Mouse (Mus musculus): ENCODE measurements around the gene Chkb. TPM values are rescaled to one million over a fixed set of nuclear protein-coding genes. Genes with fewer than 3 reads are reported as not detected.

Chkb gene
- total RNA-seq (2021): 10 to 100 TPM; 60.5 to 88.0 TPM
- long read RNA-seq, experiment 1, transcript Chkb-201 (11 exons, 1,707 nt): major isoform, 22 of 58 reads
- long read RNA-seq, experiment 1, transcript Chkb-206 (9 exons, 2,063 nt): minor isoform, 5 of 58 reads
- long read RNA-seq, experiment 1, transcript Chkb-208 (10 exons, 1,416 nt): minor isoform, 6 of 58 reads
- long read RNA-seq, experiment 1, partial matches to known transcripts: 4 of 58 reads
- long read RNA-seq, experiment 1, other reads (novel, unspliced or antisense): 19 of 58 reads
- long read RNA-seq, experiment 2, transcript Chkb-208 (10 exons, 1,416 nt): minor isoform, 5 of 73 reads
- long read RNA-seq, experiment 2, transcript Chkb-201 (11 exons, 1,707 nt): major isoform, 40 of 73 reads
- long read RNA-seq, experiment 2, partial matches to known transcripts: 4 of 73 reads
- long read RNA-seq, experiment 2, other reads (novel, unspliced or antisense): 21 of 73 reads

DNA sequence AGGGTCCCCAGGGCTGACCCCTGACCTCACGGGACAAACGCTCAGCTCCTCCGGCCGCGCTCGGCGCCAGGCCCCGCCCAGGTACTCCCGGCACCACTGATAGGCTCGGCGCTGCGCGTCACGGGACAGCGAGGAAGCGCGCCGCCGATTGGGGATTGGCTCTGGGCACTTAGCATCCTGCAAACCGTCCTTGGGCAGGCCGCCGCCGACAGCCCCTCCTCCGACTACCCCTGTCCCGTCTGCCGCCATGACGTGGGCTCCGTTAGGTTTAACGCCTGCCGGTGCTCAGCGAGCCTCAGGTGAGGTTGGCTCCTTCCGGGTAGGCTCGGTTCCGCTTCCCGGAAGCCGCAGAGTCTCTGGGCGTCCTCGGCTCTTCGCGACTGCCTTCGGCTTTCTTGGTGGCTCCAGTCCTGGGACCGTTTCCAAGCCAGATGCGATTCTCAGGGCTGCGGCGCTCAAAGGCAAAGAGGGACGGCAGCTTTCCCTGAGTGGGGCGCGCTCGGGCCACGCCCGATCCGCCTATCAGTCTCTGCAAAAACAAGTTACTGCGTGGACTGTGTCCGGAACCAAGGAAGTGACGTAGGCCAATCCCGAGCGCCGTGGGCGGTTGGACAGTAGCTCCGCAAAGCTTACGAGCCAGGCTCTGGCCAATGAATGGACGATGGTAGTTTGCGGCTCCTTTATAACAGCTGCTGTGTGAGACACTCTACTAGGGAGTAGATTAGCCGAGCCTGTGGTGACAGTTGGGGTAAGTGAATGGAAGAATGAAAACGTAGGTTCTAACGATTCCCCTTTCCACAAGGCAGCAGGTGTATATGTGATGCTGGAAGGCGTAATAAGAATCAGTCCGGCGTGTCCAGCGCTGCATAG is at the start of gene Chkb, which contains the start of the genes C730034F03Rik and Gm44502:
Gene Chkb (minus strand): TSS at position 557 of the 870 bp plus-strand sequence.
Gene C730034F03Rik (plus strand): TSS at position 238 of the 870 bp plus-strand sequence.
Gene Gm44502 (minus strand): TSS at position 345 of the 870 bp plus-strand sequence.
- DNase-seq (ENCODE audit: low spot score in 2 of 2): peak; percentile 84 to 88

- no peak for DNase-seq (ENCODE audit: low spot score in 2 of 2)
Measured at GRCm38 (mm10) chr15:89478622-89479021, 48.9 kb upstream of the Chkb start.

- DNase-seq (ENCODE audit: low spot score in 2 of 2): no peak
Measured at GRCm38 (mm10) chr15:89477806-89478205, 48.1 kb upstream of the Chkb start.

DNA sequence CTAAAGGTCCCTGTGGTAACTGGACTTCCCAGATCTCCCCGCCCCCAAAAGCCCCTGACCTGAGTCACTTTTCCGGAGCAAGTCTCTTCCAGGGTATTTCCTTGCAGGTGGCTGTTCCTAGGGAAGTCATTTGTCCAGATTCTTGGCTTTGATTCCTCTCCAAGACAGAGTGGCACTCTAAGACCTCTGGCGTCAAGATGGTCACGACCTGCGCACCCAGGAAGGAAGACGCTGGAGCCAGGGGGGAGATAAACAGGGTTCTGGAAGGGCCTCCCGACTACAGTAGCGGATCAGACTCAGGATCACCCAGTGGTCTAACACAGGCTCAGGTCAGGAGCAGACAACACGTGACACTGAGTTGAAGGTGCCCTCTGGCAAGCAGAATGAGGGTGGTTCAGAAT is 47.4 kb upstream of the Chkb start, which contains the start of gene Arsa:
Gene Arsa (minus strand): TSS at position 335 of the 401 bp plus-strand sequence.
- no peak for DNase-seq (ENCODE audit: low spot score in 2 of 2)

GRCm38 (mm10) chr15:89476475-89476815 is 46.7 kb upstream of the Chkb start:
- no peak for DNase-seq (ENCODE audit: low spot score in 2 of 2)

GRCm38 (mm10) chr15:89475611-89476474 is 46.1 kb upstream of the Chkb start:
- peak; percentile 88 to 90 for DNase-seq (ENCODE audit: low spot score in 2 of 2)

DNA sequence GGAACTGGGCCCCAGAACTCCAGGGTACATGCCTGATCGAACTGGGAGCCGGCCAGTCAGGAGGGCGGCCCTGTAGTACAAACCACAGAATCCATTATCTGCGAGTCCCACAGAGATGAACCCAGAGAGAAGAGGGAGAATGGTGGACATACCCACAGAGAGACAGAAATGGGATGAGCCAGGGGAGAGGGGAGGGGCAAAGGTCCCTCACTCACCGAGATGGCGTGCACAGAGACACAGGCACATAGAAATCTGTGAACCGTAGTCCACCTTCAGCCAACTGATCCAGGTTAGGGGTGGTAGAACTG is 45.5 kb upstream of the Chkb start:
- no peak for DNase-seq (ENCODE audit: low spot score in 2 of 2)

DNA sequence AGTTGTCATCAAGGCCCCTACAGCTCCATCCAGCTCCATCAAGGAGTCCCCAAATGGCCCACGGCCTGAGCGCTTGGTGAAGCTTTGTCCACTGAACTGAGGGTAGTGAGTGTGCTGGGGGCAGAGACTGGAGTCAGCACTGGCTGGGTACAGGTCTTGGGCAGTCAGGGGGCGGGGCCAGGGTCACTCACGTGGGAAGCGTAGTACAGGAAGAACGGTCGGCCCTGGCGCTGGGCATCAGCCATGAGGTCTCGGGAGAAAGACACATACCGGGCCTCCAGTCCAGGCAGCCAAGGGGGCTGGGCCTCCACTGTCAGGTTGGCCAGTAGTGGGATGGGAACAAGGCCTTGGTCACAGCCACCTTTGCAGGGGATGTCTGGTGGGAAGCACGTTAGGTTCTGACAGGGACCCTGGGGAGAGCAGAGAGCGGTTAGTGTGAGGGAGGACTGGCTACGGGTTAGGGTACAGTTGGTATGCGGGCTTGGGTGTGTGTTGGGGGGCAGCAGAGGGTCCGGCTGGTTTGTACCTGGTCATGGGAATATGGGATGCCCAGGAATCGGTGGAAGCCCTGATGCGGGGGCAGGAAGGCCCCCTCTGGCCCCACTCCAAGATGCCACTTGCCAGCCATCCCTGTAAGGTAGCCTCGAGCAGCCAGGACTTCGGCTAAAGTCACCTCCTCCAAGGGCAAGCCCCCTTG is 45.0 kb upstream of the Chkb start:
- DNase-seq (ENCODE audit: low spot score in 2 of 2): no peak

- no peak for DNase-seq (ENCODE audit: low spot score in 2 of 2)
Measured at GRCm38 (mm10) chr15:89473921-89474320, 44.2 kb upstream of the Chkb start.

- DNase-seq (ENCODE audit: low spot score in 2 of 2): no peak
Measured at GRCm38 (mm10) chr15:89473370-89473769, 43.7 kb upstream of the Chkb start.

- no peak for DNase-seq (ENCODE audit: low spot score in 2 of 2)
Measured at GRCm38 (mm10) chr15:89471476-89471875, 41.8 kb upstream of the Chkb start.

GRCm38 (mm10) chr15:89468577-89468976 is 38.9 kb upstream of the Chkb start:
- no peak for DNase-seq (ENCODE audit: low spot score in 2 of 2)

DNA sequence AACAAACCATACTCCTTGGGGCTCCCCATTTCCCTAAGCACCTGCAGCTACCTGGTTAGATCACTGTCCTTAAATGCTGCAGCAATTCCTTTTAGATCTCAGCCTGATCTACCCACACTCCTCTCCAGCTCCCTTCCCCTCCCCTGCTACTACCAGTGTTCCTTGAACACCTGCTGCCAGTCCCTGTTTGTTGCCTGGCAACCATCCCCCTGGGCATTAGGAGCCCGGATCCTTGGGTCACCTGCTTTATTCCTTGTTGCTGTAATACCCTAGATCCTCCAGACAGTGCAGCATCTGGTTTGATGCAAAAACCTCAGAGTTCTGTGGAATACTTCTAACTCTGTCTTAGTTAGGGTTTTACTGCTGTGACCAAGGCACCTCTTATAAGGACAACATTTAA is 35.3 kb upstream of the Chkb start:
- no peak for DNase-seq (ENCODE audit: low spot score in 2 of 2)

DNA sequence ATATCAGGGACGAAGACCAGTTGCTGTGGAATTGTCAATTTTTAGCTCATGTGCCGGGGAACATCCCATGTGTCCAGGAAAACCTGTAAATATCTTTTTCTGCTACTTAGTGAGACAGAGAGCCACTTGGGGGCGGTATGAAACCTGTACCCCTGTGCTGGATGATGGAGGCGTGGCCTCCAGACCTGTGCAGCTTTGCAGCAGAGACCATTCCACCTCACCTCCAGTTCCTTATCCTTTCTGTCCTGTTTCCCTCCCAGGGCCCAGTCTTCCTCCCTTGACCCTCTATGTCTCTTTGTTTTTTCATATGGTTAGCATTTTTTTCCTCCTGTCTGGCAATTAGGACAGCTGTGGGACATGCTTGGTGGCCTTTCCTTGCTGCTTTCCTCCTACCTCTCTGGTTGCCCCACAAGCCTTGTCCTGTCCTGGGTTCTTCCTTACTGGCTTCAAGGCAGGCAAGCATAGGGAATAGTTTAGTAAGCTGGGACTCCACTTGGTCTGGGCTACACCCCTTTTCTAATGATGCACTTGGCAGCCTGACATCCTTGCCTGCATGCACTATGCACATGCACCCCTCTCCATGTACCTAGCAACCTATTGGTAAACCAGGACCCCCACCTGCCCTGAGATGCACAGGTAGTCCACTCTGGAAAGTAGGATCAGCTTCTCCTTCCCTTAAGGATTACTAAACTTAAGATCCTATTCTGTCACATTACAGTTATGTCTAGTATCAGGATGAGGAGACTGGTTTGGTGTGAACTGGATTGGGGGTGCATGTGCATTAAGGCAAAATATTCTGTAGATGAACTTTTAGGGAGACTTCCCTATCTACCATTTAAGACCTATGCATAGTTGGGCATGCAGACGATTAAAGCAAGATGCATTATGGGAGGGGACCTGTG is 33.9 kb upstream of the Chkb start:
- no peak for DNase-seq (ENCODE audit: low spot score in 2 of 2)

GRCm38 (mm10) chr15:89462176-89462575 is 32.5 kb upstream of the Chkb start:
- no peak for DNase-seq (ENCODE audit: low spot score in 2 of 2)

GRCm38 (mm10) chr15:89461321-89461720 is 31.6 kb upstream of the Chkb start:
- DNase-seq (ENCODE audit: low spot score in 2 of 2): no peak

GRCm38 (mm10) chr15:89460298-89460697 is 30.6 kb upstream of the Chkb start:
- DNase-seq (ENCODE audit: low spot score in 2 of 2): no peak

DNA sequence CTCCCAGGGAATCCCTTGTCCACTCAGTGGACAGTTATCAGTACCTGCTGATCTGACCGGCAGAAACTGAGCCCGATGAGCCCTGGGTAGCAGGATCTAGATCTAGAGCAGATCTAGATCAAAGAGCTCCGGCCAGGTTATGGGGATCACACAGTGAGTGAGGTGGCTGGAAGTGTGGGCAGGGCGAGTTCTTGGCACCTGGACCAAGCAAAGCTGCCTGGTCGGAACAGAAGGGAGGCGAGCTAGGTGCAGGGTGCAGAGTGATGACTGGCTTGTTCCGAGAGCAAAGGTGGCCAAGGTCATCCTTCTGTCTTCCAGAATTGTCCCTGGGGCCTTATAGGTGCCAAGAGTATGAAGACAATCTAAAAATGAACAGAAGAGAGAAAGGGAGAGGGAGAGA is 30.1 kb upstream of the Chkb start:
- no peak for DNase-seq (ENCODE audit: low spot score in 2 of 2)

DNA sequence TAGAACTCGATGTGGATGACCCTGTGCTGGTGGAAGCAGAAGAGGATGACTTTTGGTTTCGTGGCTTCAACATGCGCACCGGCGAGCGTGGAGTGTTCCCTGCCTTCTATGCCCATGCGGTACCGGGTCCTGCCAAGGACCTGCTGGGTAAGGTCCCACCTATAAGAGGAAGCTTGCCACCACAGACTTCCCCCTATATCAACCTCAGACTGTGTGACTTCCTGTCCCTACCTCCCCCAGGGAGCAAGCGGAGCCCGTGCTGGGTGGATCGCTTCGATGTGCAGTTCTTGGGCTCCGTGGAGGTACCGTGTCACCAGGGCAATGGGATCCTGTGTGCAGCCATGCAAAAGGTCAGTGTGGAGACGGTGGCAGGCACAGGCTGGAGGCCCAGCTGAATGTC is 29.2 kb upstream of the Chkb start:
- DNase-seq (ENCODE audit: low spot score in 2 of 2): no peak

All from adrenal gland, adult 18-20 months (tissue).